Mouse (Mus musculus) mouse trophoblast stem cell (cell line): ENCODE results near the gene Tsr3.
"Not testable (repeated sequence)": the region's sequence is repeated elsewhere in the genome, so short reads cannot be mapped to it uniquely, and the experiment has no call there.

Source experiments
- in situ Hi-C, 2 experiments: fragments of 300-500 bp; cut with MseI, MboI; formaldehyde crosslinking; loops; 2 replicates in 1 of 2; 3 replicates in 1 of 2; pipeline ENCODE4 v1.15.1; 2025

The Tsr3 gene

GRCm38 (mm10) chr17:25239695-25240636 lies at the start of gene Tsr3, which contains the start of gene Gnptg:
Gene Tsr3 (plus strand): TSS chr17:25240170.
Gene Gnptg (minus strand): TSS chr17:25240124.
- in situ Hi-C loops = no loop called here

DNA sequence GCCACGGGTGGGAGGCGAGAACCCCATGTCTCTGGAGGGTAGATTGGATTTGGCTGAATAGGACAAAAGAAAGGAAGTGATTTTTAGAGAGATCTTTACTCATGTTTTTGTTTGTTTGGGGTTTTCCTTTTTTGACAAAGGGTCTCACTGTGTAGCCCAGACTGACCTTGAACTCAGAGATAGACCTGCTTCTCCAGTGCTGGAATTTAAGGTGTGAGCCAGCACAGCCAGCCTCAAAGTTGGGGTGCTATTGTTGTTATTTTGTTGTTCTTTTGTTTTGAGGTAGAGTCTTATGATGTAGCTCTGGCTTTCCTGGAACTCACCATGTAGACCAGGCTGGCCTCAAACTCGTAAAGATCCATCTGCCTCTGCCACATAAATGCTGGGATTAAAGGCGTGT lies 37.6 kb upstream of the Tsr3 start:
- in situ Hi-C loops = no loop called here

GRCm38 (mm10) chr17:25210006-25210405 lies 30.0 kb upstream of the Tsr3 start:
- in situ Hi-C loops = no loop called here

DNA sequence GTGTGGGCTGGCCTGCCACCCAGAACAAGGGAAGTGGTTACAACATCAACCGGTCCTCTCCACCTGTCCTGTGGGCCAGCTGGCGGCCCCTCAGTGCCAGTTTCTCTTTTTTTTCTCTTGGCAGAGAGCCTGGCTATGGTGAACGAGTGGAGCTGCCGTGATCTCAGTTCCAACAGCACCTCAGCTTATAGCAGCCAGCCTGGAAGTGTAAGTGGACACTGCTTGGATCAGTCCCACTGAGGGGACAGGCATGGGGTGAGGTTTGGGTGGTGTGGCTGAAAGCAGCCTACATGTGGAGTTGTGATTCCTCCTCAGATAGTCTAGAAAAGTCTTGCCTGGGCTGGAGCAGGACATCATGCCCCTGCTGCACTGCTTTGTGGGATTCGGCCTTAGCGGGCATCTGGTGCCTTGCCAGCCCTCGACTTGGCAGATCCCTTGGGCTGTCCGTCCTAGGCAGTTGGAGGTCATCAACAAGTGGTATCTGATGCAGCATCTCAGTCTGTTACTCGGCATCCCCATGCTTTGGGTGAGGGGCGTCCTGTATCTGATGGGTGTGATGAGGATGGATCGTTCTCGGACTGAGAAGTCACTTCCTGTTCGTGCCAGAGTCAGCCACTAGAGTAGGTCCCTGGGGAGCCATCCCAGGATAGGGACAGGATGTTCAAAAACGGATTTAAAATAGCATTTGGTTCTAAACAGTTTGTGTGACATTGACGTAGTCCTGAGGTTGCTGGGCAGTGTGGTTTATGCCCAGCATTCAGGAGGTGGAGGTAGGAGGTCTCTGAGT lies 29.1 kb upstream of the Tsr3 start:
- in situ Hi-C loops = no loop called here

- in situ Hi-C loops = no loop called here
Measured at GRCm38 (mm10) chr17:25211705-25212104, 28.3 kb upstream of the Tsr3 start.

GRCm38 (mm10) chr17:25215431-25215830 lies 24.5 kb upstream of the Tsr3 start:
- in situ Hi-C loops = no loop called here

- in situ Hi-C loops = no loop called here
Measured at GRCm38 (mm10) chr17:25218967-25219366, 21.0 kb upstream of the Tsr3 start.

DNA sequence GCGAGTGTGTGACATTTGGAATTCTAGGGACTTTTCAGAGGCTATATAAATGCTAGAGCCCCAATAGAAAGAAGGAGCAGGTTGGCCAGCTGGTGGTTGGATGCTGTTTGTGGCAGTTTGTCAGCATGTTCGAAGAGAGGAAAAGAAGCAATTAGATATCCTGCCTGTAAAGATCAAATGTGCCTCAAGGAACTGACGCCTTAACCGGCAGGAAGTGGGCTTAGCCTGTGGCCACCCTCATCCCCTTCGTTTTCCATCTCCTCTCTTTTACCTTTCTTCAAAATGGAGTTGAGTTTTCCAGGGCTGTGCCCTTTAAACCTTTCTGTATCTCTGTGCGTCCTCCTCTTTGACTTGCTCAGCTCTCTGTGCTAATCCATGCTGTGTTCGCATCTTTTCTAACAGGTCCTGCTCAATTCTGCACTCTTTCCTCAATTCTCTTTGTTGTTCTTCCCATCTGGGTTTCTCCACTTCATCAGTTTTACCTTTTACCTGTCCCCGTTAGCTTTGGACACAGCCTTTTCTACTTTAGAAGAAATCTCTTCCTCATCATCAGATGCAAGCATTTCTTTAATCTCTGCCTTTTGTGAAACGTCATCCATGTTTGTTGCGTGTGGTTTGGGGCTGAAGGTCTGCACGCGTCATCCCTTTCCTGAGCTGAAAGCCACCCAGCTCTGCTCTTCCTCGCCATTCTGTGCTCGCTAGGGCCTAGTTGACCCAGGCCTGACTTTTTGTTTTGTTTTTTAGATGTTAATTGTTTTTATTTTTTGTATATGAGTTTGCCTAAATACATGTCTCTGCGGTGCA lies 20.3 kb upstream of the Tsr3 start:
- in situ Hi-C loops = no loop called here

GRCm38 (mm10) chr17:25220746-25221145 lies 19.2 kb upstream of the Tsr3 start:
- in situ Hi-C loops = no loop called here

GRCm38 (mm10) chr17:25221821-25222503 lies 18.0 kb upstream of the Tsr3 start:
- in situ Hi-C loops = no loop called here

GRCm38 (mm10) chr17:25222504-25222940 lies 17.4 kb upstream of the Tsr3 start:
- in situ Hi-C loops = not testable (repeated sequence)

DNA sequence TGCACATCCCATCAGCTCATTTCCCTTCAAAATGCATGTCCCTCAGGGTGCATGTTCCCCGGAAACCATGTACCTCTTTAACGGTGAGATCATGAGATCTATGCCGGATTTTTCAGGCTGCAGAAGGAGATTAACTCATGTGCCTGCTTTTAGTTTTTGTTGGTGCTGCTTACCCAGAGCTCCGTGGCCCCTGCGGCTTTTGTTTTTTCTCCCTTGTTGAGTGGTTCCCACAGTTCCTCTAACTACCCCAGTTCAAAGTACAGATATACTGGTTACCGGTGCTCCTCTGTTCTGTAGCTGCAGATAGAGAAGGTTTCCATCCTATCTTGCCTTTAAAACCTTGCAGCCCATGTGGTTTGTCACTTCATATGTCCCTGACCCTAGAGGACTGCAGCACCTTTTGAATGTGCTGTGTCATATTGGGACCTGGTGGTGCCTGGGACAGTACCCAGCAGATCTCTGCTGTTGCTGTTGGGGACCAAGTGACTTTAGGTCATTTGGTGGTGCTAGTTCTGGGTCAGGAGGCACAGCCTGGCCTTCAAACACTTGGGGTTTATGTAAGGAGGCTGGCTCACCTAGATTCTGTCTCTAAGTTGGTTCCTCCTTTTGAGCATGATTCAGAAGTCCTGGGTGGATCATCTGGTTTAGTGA lies 16.9 kb upstream of the Tsr3 start:
- in situ Hi-C loops = no loop called here

GRCm38 (mm10) chr17:25224586-25225222 lies 15.3 kb upstream of the Tsr3 start:
- in situ Hi-C loops = no loop called here

DNA sequence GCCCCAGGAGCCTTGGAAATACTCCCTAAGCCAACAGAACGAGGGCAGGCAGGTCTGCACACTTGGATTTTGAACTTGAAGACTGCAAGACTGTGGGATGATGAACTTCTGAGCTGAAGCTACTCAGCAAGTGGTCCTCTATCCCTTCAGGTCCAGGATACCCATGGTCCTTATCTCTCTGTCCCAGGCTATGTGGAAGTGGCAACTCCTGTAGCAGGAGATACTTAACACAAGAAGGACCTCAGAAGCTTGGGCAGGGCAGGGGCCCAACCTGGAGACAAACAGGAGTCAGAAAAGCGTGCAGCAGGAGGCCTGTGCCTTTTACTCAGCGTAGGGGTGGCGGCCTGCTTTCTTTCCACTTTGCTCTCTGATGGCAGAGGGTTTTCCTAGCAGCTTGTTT lies 14.3 kb upstream of the Tsr3 start:
- in situ Hi-C loops = no loop called here

GRCm38 (mm10) chr17:25227991-25228390 lies 12.0 kb upstream of the Tsr3 start:
- in situ Hi-C loops = no loop called here

GRCm38 (mm10) chr17:25230014-25230655 lies 9.8 kb upstream of the Tsr3 start:
- in situ Hi-C loops = not testable (repeated sequence)

- in situ Hi-C loops = no loop called here
Measured at GRCm38 (mm10) chr17:25230700-25231099, 9.3 kb upstream of the Tsr3 start.

GRCm38 (mm10) chr17:25231621-25232020 lies 8.3 kb upstream of the Tsr3 start:
- in situ Hi-C loops = not testable (repeated sequence)

DNA sequence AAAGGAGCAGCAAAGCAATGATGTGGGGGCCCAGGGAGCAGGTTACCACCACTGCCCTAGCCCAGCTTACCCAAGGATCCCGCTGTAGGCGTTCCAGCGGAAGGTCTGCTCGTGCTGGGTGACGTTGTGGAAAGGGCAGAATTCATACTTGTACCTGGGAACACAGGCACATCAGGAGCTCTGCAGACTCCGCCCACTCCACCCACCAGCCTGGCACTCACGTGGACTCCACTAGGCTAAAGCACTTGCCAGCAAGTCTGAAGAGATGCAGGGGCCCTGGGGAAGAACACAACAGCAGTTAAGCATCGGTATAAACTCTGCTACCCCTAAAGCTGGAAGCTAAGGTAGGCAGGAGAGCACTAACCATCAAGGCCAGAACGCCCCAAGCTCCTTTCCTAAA lies 4.3 kb upstream of the Tsr3 start:
- in situ Hi-C loops = no loop called here
